Mouse (Mus musculus) CH12.LX (cell line): ENCODE measurements around the gene Alx3. TPM values are rescaled to one million over a fixed set of nuclear protein-coding genes. Genes with fewer than 3 reads are reported as not detected.

Experiments
- DNase-seq: peaks from one replicate; pipeline ENCODE4 v3.0.0-alpha.2; 2013; ENCODE audit errors: extremely low read depth
- H3K27ac ChIP-seq: 2 replicates; pipeline ENCODE4 v1.5.1; 2012; ENCODE audit warnings: low read depth, mild to moderate bottlenecking, control low read depth, moderate library complexity; ENCODE audit not compliant: insufficient read depth
- H3K27me3 ChIP-seq: replicated peaks from 2 replicates; pipeline ENCODE3; 2012; ENCODE audit warnings: inconsistent platforms
- H3K36me3 ChIP-seq, 2 experiments: replicated peaks in 1 of 2; 2 replicates each; pipeline versions ENCODE3 to v1.6.1; 2012; ENCODE audit warnings: inconsistent platforms in 1 of 2, low read length in 1 of 2, mild to moderate bottlenecking in 1 of 2, mixed read lengths in 1 of 2, moderate library complexity in 1 of 2; ENCODE audit not compliant: control insufficient read depth in 1 of 2, insufficient read depth in 1 of 2
- H3K4me1 ChIP-seq, 2 experiments: 2 replicates each; pipeline ENCODE4 v1.6.1; 2012; ENCODE audit warnings: inconsistent platforms in 1 of 2, moderate library complexity in 1 of 2; ENCODE audit not compliant: insufficient read depth in 2 of 2, control insufficient read depth in 1 of 2
- H3K4me2 ChIP-seq: 2 replicates; pipeline ENCODE4 v1.6.1; 2012; ENCODE audit warnings: low read depth, mild to moderate bottlenecking, control low read depth; ENCODE audit not compliant: poor library complexity, insufficient read depth, severe bottlenecking
- H3K4me3 ChIP-seq, 3 experiments: fragments of 150-350 bp in 1 of 3; sonication (generic) in 1 of 3; replicated peaks in 1 of 3; 2 replicates each; pipeline versions ENCODE3 to v1.5.1; 2011 to 2012; ENCODE audit warnings: low read depth in 2 of 3, low read length in 2 of 3, mild to moderate bottlenecking in 2 of 3, moderate library complexity in 2 of 3, control low read depth in 1 of 3, improper control_type of control experiment in 1 of 3, inconsistent platforms in 1 of 3, mixed read lengths in 1 of 3; ENCODE audit not compliant: poor library complexity in 1 of 3
- H3K79me2 ChIP-seq: replicated peaks from 2 replicates; pipeline ENCODE4 v1.6.1; 2012; ENCODE audit warnings: mild to moderate bottlenecking, moderate library complexity; ENCODE audit not compliant: control insufficient read depth, poor library complexity, insufficient read depth, severe bottlenecking; ENCODE audit errors: extremely low read depth
- H3K9ac ChIP-seq: 2 replicates; pipeline ENCODE4 v1.6.1; 2012; ENCODE audit warnings: low read depth, mild to moderate bottlenecking, control low read depth, moderate library complexity; ENCODE audit not compliant: insufficient read depth
- H3K9me3 ChIP-seq: replicated peaks from 2 replicates; pipeline ENCODE3; 2012; ENCODE audit warnings: low read length, inconsistent platforms, mixed read lengths
- CHD1 ChIP-seq: IDR thresholded peaks from 2 replicates; pipeline ENCODE4 v1.6.1; 2012; ENCODE audit warnings: low read depth, low read length, improper control_type of control experiment, inconsistent platforms
- CHD2 ChIP-seq: IDR thresholded peaks from 2 replicates; pipeline ENCODE4 v1.6.1; 2011; ENCODE audit warnings: low read length, improper control_type of control experiment
- CTCF ChIP-seq, 2 experiments: IDR thresholded peaks in 1 of 2; conservative IDR thresholded peaks in 1 of 2; 2 replicates each; pipeline ENCODE4 v1.5.1; 2011 to 2012; ENCODE audit warnings: low read depth in 2 of 2, low read length in 2 of 2, improper control_type of control experiment in 1 of 2, inconsistent platforms in 1 of 2, mild to moderate bottlenecking in 1 of 2, moderate library complexity in 1 of 2
- EP300 ChIP-seq: IDR thresholded peaks from 2 replicates; pipeline ENCODE4 v1.6.1; 2011; ENCODE audit warnings: low read length, improper control_type of control experiment
- IRF4 ChIP-seq: IDR thresholded peaks from 2 replicates; pipeline ENCODE4 v1.6.1; 2014; ENCODE audit warnings: low read depth, mild to moderate bottlenecking, inconsistent platforms, low read length, improper control_type of control experiment
- JUN ChIP-seq: IDR thresholded peaks from 2 replicates; pipeline ENCODE4 v1.6.1; 2011; ENCODE audit warnings: low read depth, mild to moderate bottlenecking, low read length, improper control_type of control experiment, moderate library complexity; ENCODE audit not compliant: insufficient read depth
- JUND ChIP-seq: conservative IDR thresholded peaks from 2 replicates; pipeline ENCODE4 v1.6.1; 2011; ENCODE audit warnings: low read depth, low read length, improper control_type of control experiment
- MAFK ChIP-seq: IDR thresholded peaks from 2 replicates; pipeline ENCODE4 v1.6.1; 2011; ENCODE audit warnings: low read length, improper control_type of control experiment; ENCODE audit not compliant: insufficient replicate concordance
- MYC ChIP-seq: IDR thresholded peaks from 2 replicates; pipeline ENCODE4 v1.6.1; 2011; ENCODE audit warnings: low read depth, mild to moderate bottlenecking, improper control_type of control experiment, low read length
- NELFE ChIP-seq: IDR thresholded peaks from 2 replicates; pipeline ENCODE4 v1.6.1; 2011; ENCODE audit warnings: low read depth, low read length, improper control_type of control experiment
- NRF1 ChIP-seq: IDR thresholded peaks from 2 replicates; pipeline ENCODE4 v1.6.1; 2014; ENCODE audit warnings: low read depth, mild to moderate bottlenecking, inconsistent platforms, low read length, improper control_type of control experiment, moderate library complexity
- POLR2A ChIP-seq: IDR thresholded peaks from 2 replicates; pipeline ENCODE4 v1.6.1; 2011; ENCODE audit warnings: low read depth, mild to moderate bottlenecking, improper control_type of control experiment, low read length
- POLR2AphosphoS2 ChIP-seq: IDR thresholded peaks from 2 replicates; pipeline ENCODE4 v1.6.1; 2011; ENCODE audit warnings: low read depth, low read length, improper control_type of control experiment
- RCOR1 ChIP-seq: conservative IDR thresholded peaks from 2 replicates; pipeline ENCODE4 v1.6.1; 2012; ENCODE audit warnings: low read depth, mild to moderate bottlenecking, inconsistent platforms, low read length, improper control_type of control experiment
- SMC3 ChIP-seq: IDR thresholded peaks from 2 replicates; pipeline ENCODE4 v1.6.1; 2011; ENCODE audit warnings: low read depth, low read length, improper control_type of control experiment
- TBP ChIP-seq: conservative IDR thresholded peaks from 2 replicates; pipeline ENCODE4 v1.6.1; 2011; ENCODE audit warnings: low read depth, low read length, improper control_type of control experiment
- USF1 ChIP-seq: IDR thresholded peaks from 2 replicates; pipeline ENCODE4 v1.6.1; 2014; ENCODE audit warnings: low read depth, mild to moderate bottlenecking, inconsistent platforms, low read length, improper control_type of control experiment
- ZC3H11A ChIP-seq: IDR thresholded peaks from 2 replicates; pipeline ENCODE4 v1.6.1; 2012; ENCODE audit warnings: low read depth, mild to moderate bottlenecking, inconsistent platforms, low read length, improper control_type of control experiment
- ZKSCAN1 ChIP-seq: IDR thresholded peaks from 2 replicates; pipeline ENCODE4 v1.6.1; 2012; ENCODE audit warnings: low read depth, inconsistent platforms, low read length, improper control_type of control experiment, borderline replicate concordance
- ZMIZ1 ChIP-seq: IDR thresholded peaks from 2 replicates; pipeline ENCODE4 v1.6.1; 2012; ENCODE audit warnings: low read depth, mild to moderate bottlenecking, inconsistent platforms, low read length, improper control_type of control experiment
- ZNF384 ChIP-seq: IDR thresholded peaks from 2 replicates; pipeline ENCODE4 v1.6.1; 2012; ENCODE audit warnings: low read depth, low read length, improper control_type of control experiment, inconsistent platforms
- dilution Hi-C: fragments of 300-500 bp; cut with MboI; formaldehyde crosslinking; loops from 2 replicates; pipeline ENCODE4 v1.14.3; 2020; ENCODE audit warnings: low sequenced_read_pairs; ENCODE audit not compliant: extremely low pct_unique_long_range_greater_than_20kb, extremely low pct_ligation_motif_present
- in situ Hi-C: fragments of 300-500 bp; cut with MboI; formaldehyde crosslinking; loops from 3 replicates; pipeline ENCODE4 v1.14.3; 2019; ENCODE audit warnings: low sequenced_read_pairs, low pct_ligation_motif_present, low pct_unique_long_range_greater_than_20kb, mixed read lengths
- polyA plus RNA-seq: library from polyadenylated mRNA; unstranded; fragments of >175 nt; gene quantifications from 2 replicates; pipeline ENCODE4 v1.2.1, GENCODE M21; 2012; ENCODE audit warnings: low read depth; ENCODE audit not compliant: insufficient read length
- total RNA-seq, 2 experiments: library from RNA; depleted of rRNA; stranded (reverse); fragments of 300-350 nt in 1 of 2; fragments of >200 nt in 1 of 2; gene quantifications; 2 replicates each; pipeline ENCODE4 v1.2.3; 2012 to 2014

Gene Alx3
- total and polyA plus RNA-seq, 3 experiments, result not detected

DNA sequence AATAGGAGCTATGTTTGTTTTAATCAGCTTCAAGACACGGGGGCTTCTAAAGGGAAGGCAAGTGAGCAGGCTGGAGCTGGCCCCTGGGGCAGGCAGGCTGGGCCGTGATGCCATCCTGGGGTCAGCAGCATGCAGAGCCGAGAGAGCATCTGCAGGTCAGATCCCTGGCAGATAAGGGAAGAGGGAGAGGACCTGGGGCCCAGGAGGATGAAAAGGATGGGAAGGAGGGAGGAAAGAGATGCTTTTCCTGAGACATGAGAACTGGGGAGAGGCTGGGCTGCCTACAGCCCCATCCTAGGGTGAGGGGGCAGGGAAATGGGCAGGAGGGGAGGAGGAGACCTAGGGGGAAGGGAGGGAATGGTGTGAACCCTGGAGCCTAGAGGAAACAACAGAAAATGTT lies 29.5 kb upstream of the Alx3 start:
- Histone ChIP-seq H3K27ac (no peak overlapping the region), H3K4me1 (peaks cover 21 to 34% of the 10 kb centered on the region in 2 experiments), H3K9ac (no peak overlapping the region), H3K4me3 (no peak overlapping the region), H3K27me3 (no peaks in the 10 kb centered on the region), H3K9me3 (no peaks in the 10 kb centered on the region), H3K4me2 (no peak overlapping the region), H3K79me2 (no peaks in the 10 kb centered on the region), H3K36me3 (no peaks in the 10 kb centered on the region)
- no peak for DNase-seq
- in situ Hi-C loops (loop anchor here (10.0 kb wide), 1 partner anchor 299 kb away; no protein-coding TSS in a partner anchor), dilution Hi-C loops (no loop called here)
- TF ChIP-seq JUN, result no peak
- TF ChIP-seq MAFK, result no peak
- TF ChIP-seq RCOR1, result no peak
- TF ChIP-seq TBP, result no peak
- no peak for TF ChIP-seq NELFE

- dilution Hi-C loops (no loop called here), in situ Hi-C loops (loop anchor here (10.0 kb wide), 1 partner anchor 297 kb away; no protein-coding TSS in a partner anchor)
- Histone ChIP-seq H3K27me3 (no peaks in the 10 kb centered on the region), H3K9ac (no peak overlapping the region), H3K27ac (no peak overlapping the region), H3K4me2 (no peak overlapping the region), H3K36me3 (no peaks in the 10 kb centered on the region), H3K4me3 (no peak overlapping the region), H3K4me1 (peaks cover 25 to 54% of the 10 kb centered on the region in 2 experiments), H3K9me3 (no peaks in the 10 kb centered on the region), H3K79me2 (no peaks in the 10 kb centered on the region)
- no peak for TF ChIP-seq IRF4
- DNase-seq, result no peak
Measured at GRCm38 (mm10) chr3:107567766-107568165, 27.1 kb upstream of the Alx3 start.

- Histone ChIP-seq H3K27ac (no peak overlapping the region), H3K4me2 (no peak overlapping the region), H3K4me1 (peaks cover 20 to 44% of the 10 kb centered on the region in 2 experiments), H3K4me3 (no peak overlapping the region), H3K79me2 (no peaks in the 10 kb centered on the region), H3K36me3 (no peaks in the 10 kb centered on the region), H3K27me3 (no peaks in the 10 kb centered on the region), H3K9ac (no peak overlapping the region), H3K9me3 (no peaks in the 10 kb centered on the region)
- dilution Hi-C loops (no loop called here), in situ Hi-C loops (loop anchor here (10.0 kb wide), 1 partner anchor 296 kb away; no protein-coding TSS in a partner anchor)
- TF ChIP-seq JUND (no peak), CHD1 (no peak), CHD2 (no peak), POLR2AphosphoS2 (no peak), USF1 (no peak), NRF1 (no peak), RCOR1 (no peak), POLR2A (no peak), ZC3H11A (no peak), CTCF (conservative IDR thresholded peaks at IDR 0.05 in 1 of 2, IDR thresholded peaks at IDR 0.05 in 1 of 2; ENCODE audit: low read depth in 2 of 2, low read length in 2 of 2) (no peak), ZKSCAN1 (no peak), MYC (no peak), ZMIZ1 (no peak), SMC3 (no peak), ZNF384 (no peak), EP300 (no peak)
- no peak for DNase-seq
Measured at GRCm38 (mm10) chr3:107568721-107569120, 26.1 kb upstream of the Alx3 start.
